Mouse (Mus musculus) adrenal gland, adult 8-10 months (tissue): ENCODE results near the gene Cdca5. TPM values are rescaled to one million over a fixed set of nuclear protein-coding genes. Genes with fewer than 3 reads are reported as not detected.

ENCODE experiments used
- microRNA-seq, 2 experiments: library from miRNA; unstranded; fragments of <30 nt; microRNA quantifications; one replicate each; pipeline ENCODE4 v1.2.0; 2022
- total RNA-seq, 4 experiments: library from RNA; stranded (reverse); gene quantifications; 2 replicates each; pipeline ENCODE4 v1.2.4; 2022

The Cdca5 gene
- total RNA-seq, 4 experiments from 2014 or later: 0.46 to 1.2 (median 0.63) TPM

Small RNA genes within 50 kb of the gene (microRNA-seq; reads per million reads assigned to microRNA genes)
- 0.67 to 1.1 reads per million in 2 experiments for gene Mir6988

Other genes starting within 250 kb of the Cdca5 start
- 10 to 100 TPM; 47.6 to 55.2 (median 53.4) TPM for gene Frmd8, start 209.7 kb upstream of the Cdca5 start, total RNA-seq
- gene Slc25a45, start 207.2 kb upstream of the Cdca5 start, total RNA-seq: 10 to 100 TPM; 12.8 to 21.7 (median 17.5) TPM
- 1 to 10 TPM in 3 of 4 experiments, under 1 TPM in 1; 0.93 to 3.5 (median 1.6) TPM for gene Tigd3, start 190.8 kb upstream of the Cdca5 start, total RNA-seq
- gene Dpf2, start 172.0 kb upstream of the Cdca5 start, total RNA-seq: 100 to 1,000 TPM in 3 of 4 experiments, 10 to 100 TPM in 1; 93.7 to 147 (median 129) TPM
- 1 to 10 TPM; 4.9 to 9.6 (median 8.3) TPM for gene Cdc42ep2, start 160.2 kb upstream of the Cdca5 start, total RNA-seq
- 10 to 100 TPM; 22.5 to 51.0 (median 27.8) TPM for gene Pola2, start 120.8 kb upstream of the Cdca5 start, total RNA-seq
- gene Slc22a20, start 98.8 kb upstream of the Cdca5 start, total RNA-seq: not detected
- gene Capn1, start 69.1 kb upstream of the Cdca5 start, total RNA-seq: 10 to 100 TPM; 40.6 to 54.1 (median 47.3) TPM
- gene Syvn1, start 38.4 kb upstream of the Cdca5 start, total RNA-seq: 10 to 100 TPM; 59.6 to 78.9 (median 62.2) TPM
- 10 to 100 TPM; 52.0 to 61.8 (median 59.6) TPM for gene Mrpl49, start 27.2 kb upstream of the Cdca5 start, total RNA-seq
- 1,000 to 10,000 TPM; 1,027 to 1,106 (median 1,086) TPM for gene Fau, start 27.1 kb upstream of the Cdca5 start, total RNA-seq
- gene Znhit2, start 23.8 kb upstream of the Cdca5 start, total RNA-seq: 10 to 100 TPM; 31.6 to 43.1 (median 34.6) TPM
- 10 to 100 TPM; 24.9 to 36.1 (median 27.2) TPM for gene Tm7sf2, start 16.6 kb upstream of the Cdca5 start, total RNA-seq
- gene Vps51, start 7.8 kb upstream of the Cdca5 start, total RNA-seq: 10 to 100 TPM; 66.2 to 92.3 (median 81.3) TPM
- gene Tmem262, start 5.0 kb upstream of the Cdca5 start, total RNA-seq: 1 to 10 TPM in 1 of 4 experiments, under 1 TPM in 1, not detected in 2; 0.87 to 1.0 TPM
- gene Gm28374, start 2.7 kb upstream of the Cdca5 start, total RNA-seq: not detected
- gene Zfpl1, start within 50 bp of the Cdca5 start, total RNA-seq: 10 to 100 TPM; 37.2 to 50.5 (median 44.7) TPM
- not detected for gene AC131692.1, start 9.4 kb downstream of the Cdca5 start, total RNA-seq
- gene Naaladl1, start 20.8 kb downstream of the Cdca5 start, total RNA-seq: under 1 TPM in 1 of 4 experiments, not detected in 3; 0.27 TPM
- 10 to 100 TPM; 13.7 to 18.9 (median 16.1) TPM for gene Sac3d1, start 33.7 kb downstream of the Cdca5 start, total RNA-seq
- gene Snx15, start 43.3 kb downstream of the Cdca5 start, total RNA-seq: 10 to 100 TPM; 34.0 to 49.1 (median 37.8) TPM
- gene Batf2, start 56.0 kb downstream of the Cdca5 start, total RNA-seq: 1 to 10 TPM; 1.4 to 3.5 (median 2.7) TPM
- 100 to 1,000 TPM in 2 of 4 experiments, 10 to 100 TPM in 2; 92.7 to 127 (median 112) TPM for gene Arl2, start 56.6 kb downstream of the Cdca5 start, total RNA-seq
- gene Majin, start 99.4 kb downstream of the Cdca5 start, total RNA-seq: 1 to 10 TPM; 2.0 to 4.4 (median 3.5) TPM
- 10 to 100 TPM; 23.4 to 37.6 (median 29.4) TPM for gene Gpha2, start 141.4 kb downstream of the Cdca5 start, total RNA-seq
- 100 to 1,000 TPM; 103 to 160 (median 124) TPM for gene Ppp2r5b, start 150.9 kb downstream of the Cdca5 start, total RNA-seq
- gene Atg2a, start 156.7 kb downstream of the Cdca5 start, total RNA-seq: 10 to 100 TPM; 38.6 to 57.9 (median 48.3) TPM
- 100 to 1,000 TPM in 3 of 4 experiments, 10 to 100 TPM in 1; 90.8 to 130 (median 118) TPM for gene Ehd1, start 191.7 kb downstream of the Cdca5 start, total RNA-seq
- 10 to 100 TPM; 24.4 to 45.7 (median 38.4) TPM for gene Cdc42bpg, start 221.5 kb downstream of the Cdca5 start, total RNA-seq
- gene Men1, start 250.0 kb downstream of the Cdca5 start, total RNA-seq: 10 to 100 TPM; 53.4 to 67.8 (median 64.5) TPM